Mouse (Mus musculus) layer of hippocampus, adult 2 months (tissue): ENCODE data around the gene Pbx3. TPM values are rescaled to one million over a fixed set of nuclear protein-coding genes. Genes with fewer than 3 reads are reported as not detected.

Experiments used
- DNase-seq, 2 experiments: peaks; one replicate each; pipeline ENCODE4 v3.0.0; 2022; ENCODE audit warnings: low spot score in 2 of 2
- H3K27ac ChIP-seq: fragments of 200-600 bp; 2 replicates; pipeline ENCODE4 v1.8.1; 2022
- H3K4me3 ChIP-seq: fragments of 200-600 bp; 2 replicates; pipeline ENCODE4 v1.8.1; 2022; ENCODE audit warnings: mild to moderate bottlenecking
- CTCF ChIP-seq: fragments of 200-600 bp; conservative IDR thresholded peaks from 2 replicates; pipeline ENCODE4 v1.8.1; 2022; ENCODE audit warnings: antibody characterized with exemption, mild to moderate bottlenecking, moderate library complexity
- total RNA-seq, 2 experiments: library from RNA; stranded (reverse); gene quantifications; 2 replicates each; pipeline ENCODE4 v1.2.3; 2021

Pbx3 gene
- total RNA-seq, 2 experiments from 2014 or later: 7.0 TPM

GRCm38 (mm10) chr2:34275630-34276193, 97.2 kb downstream of the Pbx3 start:
- TF ChIP-seq CTCF: no peak
- H3K27ac ChIP-seq: no peak overlapping the region
- H3K4me3 ChIP-seq: no peak overlapping the region
- no peak for DNase-seq

GRCm38 (mm10) chr2:34262046-34262445, 110.9 kb downstream of the Pbx3 start:
- no peak for DNase-seq
- Histone ChIP-seq H3K4me3 (no peak overlapping the region), H3K27ac (no peak overlapping the region)
- no peak for TF ChIP-seq CTCF

- no peak overlapping the region for H3K27ac ChIP-seq
- no peak for TF ChIP-seq CTCF
- DNase-seq: no peak
- no peak overlapping the region for H3K4me3 ChIP-seq
These were observed 112.3 kb downstream of the Pbx3 start for GRCm38 (mm10) chr2:34260653-34261076.

GRCm38 (mm10) chr2:34258256-34258655, 114.7 kb downstream of the Pbx3 start:
- TF ChIP-seq CTCF: no peak
- Histone ChIP-seq H3K27ac (no peak overlapping the region), H3K4me3 (no peak overlapping the region)
- no peak for DNase-seq

- no peak for TF ChIP-seq CTCF
- no peak overlapping the region for H3K27ac ChIP-seq
These were observed 115.3 kb downstream of the Pbx3 start for GRCm38 (mm10) chr2:34257611-34258010.

GRCm38 (mm10) chr2:34256000-34256553, 116.9 kb downstream of the Pbx3 start:
- Histone ChIP-seq H3K4me3 (no peak overlapping the region), H3K27ac (no peak overlapping the region)
- DNase-seq: no peak
- no peak for TF ChIP-seq CTCF

More at GRCm38 (mm10) chr2:34257611-34258010, 115.3 kb downstream of the Pbx3 start:
- DNase-seq: no peak
- no peak overlapping the region for H3K4me3 ChIP-seq

- Histone ChIP-seq H3K4me3 (no peak overlapping the region), H3K27ac (no peak overlapping the region)
- no peak for TF ChIP-seq CTCF
- no peak for DNase-seq
These were observed 119.3 kb downstream of the Pbx3 start for GRCm38 (mm10) chr2:34253627-34254026.

GRCm38 (mm10) chr2:34253111-34253510, 119.8 kb downstream of the Pbx3 start:
- DNase-seq: no peak
- Histone ChIP-seq H3K27ac (no peak overlapping the region), H3K4me3 (no peak overlapping the region)
- no peak for TF ChIP-seq CTCF

GRCm38 (mm10) chr2:34252286-34252685, 120.7 kb downstream of the Pbx3 start:
- DNase-seq: no peak
- Histone ChIP-seq H3K4me3 (no peak overlapping the region), H3K27ac (no peak overlapping the region)
- TF ChIP-seq CTCF: no peak

GRCm38 (mm10) chr2:34249961-34250658, 122.8 kb downstream of the Pbx3 start:
- H3K4me3 ChIP-seq: peak overlapping the region; percentile 55
- H3K27ac ChIP-seq: peak overlapping the region; percentile 1; the same call in 1 of the 2 replicates
- TF ChIP-seq CTCF: no peak
- DNase-seq: no peak

- peak overlapping the region; percentile 55 for H3K4me3 ChIP-seq
- H3K27ac ChIP-seq: peak overlapping the region; percentile 1; the same call in 1 of the 2 replicates
- peak; percentile 61 for TF ChIP-seq CTCF
- peak; percentile 7 to 17 for DNase-seq
These were observed 123.6 kb downstream of the Pbx3 start for GRCm38 (mm10) chr2:34249141-34249960.

GRCm38 (mm10) chr2:34240885-34241284, 132.1 kb downstream of the Pbx3 start:
- Histone ChIP-seq H3K4me3 (no peak overlapping the region), H3K27ac (no peak overlapping the region)
- no peak for TF ChIP-seq CTCF
- DNase-seq: no peak

GRCm38 (mm10) chr2:34239315-34239858, 133.6 kb downstream of the Pbx3 start:
- TF ChIP-seq CTCF: no peak
- no peak for DNase-seq
- H3K27ac ChIP-seq: no peak overlapping the region
- H3K4me3 ChIP-seq: no peak overlapping the region
